Mouse (Mus musculus) MEL (cell line): ENCODE measurements around the gene Dnajc28.

Experiments
- CTCF ChIP-seq, 3 experiments: IDR thresholded peaks in 2 of 3; conservative IDR thresholded peaks in 1 of 3; 2 replicates each; pipeline ENCODE4 v1.5.1; 2011 to 2012; ENCODE audit warnings: low read length in 3 of 3, low read depth in 2 of 3, mild to moderate bottlenecking in 2 of 3, improper control_type of control experiment in 1 of 3, inconsistent platforms in 1 of 3, mixed read lengths in 1 of 3, moderate library complexity in 1 of 3; ENCODE audit not compliant: control insufficient read depth in 1 of 3, insufficient read depth in 1 of 3, poor library complexity in 1 of 3, severe bottlenecking in 1 of 3
- E2F4 ChIP-seq: IDR thresholded peaks from 2 replicates; pipeline ENCODE4 v1.6.1; 2011; ENCODE audit warnings: low read depth, low read length, improper control_type of control experiment, borderline replicate concordance
- EP300 ChIP-seq, 2 experiments: IDR thresholded peaks; 2 replicates each; pipeline ENCODE4 v1.6.1; 2011; ENCODE audit warnings: improper control_type of control experiment in 2 of 2, low read length in 2 of 2, low read depth in 1 of 2, mild to moderate bottlenecking in 1 of 2
- POLR2A ChIP-seq, 2 experiments: IDR thresholded peaks; 2 replicates each; pipeline ENCODE4 v1.6.1; 2011 to 2012; ENCODE audit warnings: low read length in 2 of 2, mild to moderate bottlenecking in 2 of 2, control low read depth in 1 of 2, improper control_type of control experiment in 1 of 2, low read depth in 1 of 2, moderate library complexity in 1 of 2; ENCODE audit not compliant: control insufficient read depth in 1 of 2, insufficient read depth in 1 of 2, poor library complexity in 1 of 2
- POLR2AphosphoS2 ChIP-seq: IDR thresholded peaks from 2 replicates; pipeline ENCODE4 v1.6.1; 2011; ENCODE audit warnings: low read length, improper control_type of control experiment
- USF1 ChIP-seq: IDR thresholded peaks from 2 replicates; pipeline ENCODE4 v1.6.1; 2014; ENCODE audit warnings: low read depth, mild to moderate bottlenecking, inconsistent platforms, low read length, improper control_type of control experiment, moderate library complexity

DNA sequence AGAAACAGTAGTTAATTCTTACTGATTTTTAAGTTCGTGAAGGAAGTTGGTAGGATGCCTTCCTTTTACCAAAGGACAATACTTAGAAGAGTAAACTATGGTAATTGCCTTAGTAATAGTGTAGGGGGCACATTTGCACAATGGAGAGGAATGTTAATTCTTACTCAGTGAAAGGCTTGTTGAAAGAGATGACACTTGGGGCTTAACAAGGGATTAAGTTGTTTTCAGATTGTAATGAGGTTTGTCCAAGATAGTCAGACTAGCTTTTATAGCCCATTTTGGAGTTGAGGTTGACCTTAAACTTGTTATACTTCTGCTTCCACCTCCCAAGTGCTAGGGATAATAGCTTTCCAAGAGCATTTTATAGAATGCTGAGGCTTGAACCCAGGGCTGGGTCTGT, 42.6 kb upstream of the Dnajc28 start:
- TF ChIP-seq POLR2A (IDR thresholded peaks at IDR 0.05; ENCODE audit: control insufficient read depth in 1 of 2, insufficient read depth in 1 of 2, low read depth in 1 of 2, low read length in 2 of 2, poor library complexity in 1 of 2) = no peak
- TF ChIP-seq CTCF (IDR thresholded peaks at IDR 0.05 in 2 of 3, conservative IDR thresholded peaks at IDR 0.05 in 1 of 3; ENCODE audit: control insufficient read depth in 1 of 3, insufficient read depth in 1 of 3, low read depth in 2 of 3, low read length in 3 of 3, poor library complexity in 1 of 3, severe bottlenecking in 1 of 3) = no peak
- no peak for TF ChIP-seq POLR2AphosphoS2
- TF ChIP-seq EP300 (IDR thresholded peaks at IDR 0.05; ENCODE audit: low read depth in 1 of 2, low read length in 2 of 2) = no peak
- no peak for TF ChIP-seq E2F4
- no peak for TF ChIP-seq USF1
